Mouse (Mus musculus) embryonic facial prominence, embryonic 11.5 days (tissue): ENCODE results near the gene Sh3rf1. TPM values are rescaled to one million over a fixed set of nuclear protein-coding genes. Genes with fewer than 3 reads are reported as not detected.

ENCODE experiments used
- ATAC-seq: fragments of 200-750 bp; cut with Nextera tagmentation; replicated peaks from 2 replicates; pipeline ENCODE4 v1.8.0; 2017; ENCODE audit warnings: low read depth; ENCODE audit not compliant: insufficient number of reproducible peaks, low FRiP score, low TSS enrichment
- DNase-seq: peaks from one replicate; pipeline ENCODE4 v3.0.0-alpha.2; 2015; ENCODE audit warnings: low spot score
- H3K27ac ChIP-seq: fragments of 300-500 bp; sonication (generic); replicated peaks from 2 replicates; pipeline ENCODE4 v1.5.1; 2014; ENCODE audit warnings: mild to moderate bottlenecking, low read depth, low read length, control low read depth
- H3K27me3 ChIP-seq: fragments of 300-500 bp; sonication (generic); 2 replicates; pipeline ENCODE4 v1.6.1; 2014; ENCODE audit warnings: mild to moderate bottlenecking, low read length, moderate library complexity, mixed read lengths; ENCODE audit not compliant: control insufficient read depth, insufficient read depth
- H3K36me3 ChIP-seq: fragments of 300-500 bp; sonication (generic); replicated peaks from 2 replicates; pipeline ENCODE4 v1.6.1; 2014; ENCODE audit warnings: low read depth, mild to moderate bottlenecking, low read length, moderate library complexity, mixed read lengths; ENCODE audit not compliant: control insufficient read depth, insufficient read depth
- H3K4me1 ChIP-seq: fragments of 300-500 bp; sonication (generic); 2 replicates; pipeline ENCODE4 v1.6.1; 2014; ENCODE audit warnings: low read length, mixed read lengths; ENCODE audit not compliant: control insufficient read depth, insufficient read depth
- H3K4me2 ChIP-seq: fragments of 300-500 bp; sonication (generic); 2 replicates; pipeline ENCODE4 v1.6.1; 2014; ENCODE audit warnings: low read depth, mild to moderate bottlenecking, control low read depth, low read length, moderate library complexity
- H3K4me3 ChIP-seq: fragments of 300-500 bp; sonication (generic); 2 replicates; pipeline ENCODE4 v1.5.1; 2014; ENCODE audit warnings: low read depth, low read length, control low read depth
- H3K9ac ChIP-seq: fragments of 300-500 bp; sonication (generic); replicated peaks from 2 replicates; pipeline ENCODE4 v1.6.1; 2014; ENCODE audit warnings: mild to moderate bottlenecking, control low read depth, low read length
- H3K9me3 ChIP-seq: fragments of 300-500 bp; sonication (generic); replicated peaks from 2 replicates; pipeline ENCODE4 v1.6.1; 2016; ENCODE audit warnings: mild to moderate bottlenecking, low read length, inconsistent platforms, mixed read lengths; ENCODE audit not compliant: control insufficient read depth
- WGBS: fragments of 180-500 bp; shearing (Covaris S2); extraction: QIAGEN DNeasy Blood & Tissue Kit; methylation state at CpG from one replicate; pipeline ENCODE4 v1.1.7; 2014; 5-methylcytosine and 5-hydroxymethylcytosine counted together
- polyA plus RNA-seq: library from polyadenylated mRNA; unstranded; fragments of >200 nt; fragmentation: Nextera tagmentation; extraction: Ambion mirVana; gene quantifications from 2 replicates; pipeline ENCODE4 v1.2.1, GENCODE M21; 2014

Gene Sh3rf1
- polyA plus RNA-seq, 1 experiment from 2014 or later: 14.7 TPM

GRCm38 (mm10) chr8:61419521-61419920, 195.8 kb downstream of the Sh3rf1 start:
- no peaks in the 10 kb centered on the region for H3K36me3 ChIP-seq
- H3K9ac ChIP-seq: no peak overlapping the region
- no peak overlapping the region for H3K27ac ChIP-seq
- H3K4me1 ChIP-seq: no peaks in the 10 kb centered on the region; the same call in 1 of the 2 replicates
- 81% methylated on average over 3 of the region's 3 CpGs for WGBS
- H3K4me2 ChIP-seq: no peak overlapping the region
- ATAC-seq (no peak), DNase-seq (no peak)
- H3K27me3 ChIP-seq: no peaks in the 10 kb centered on the region
- no peak overlapping the region for H3K4me3 ChIP-seq
- H3K9me3 ChIP-seq: no peaks in the 10 kb centered on the region

- Histone ChIP-seq H3K27ac (no peak overlapping the region), H3K4me3 (no peak overlapping the region), H3K4me1 (no peaks in the 10 kb centered on the region; the same call in 1 of the 2 replicates), H3K9me3 (no peaks in the 10 kb centered on the region), H3K36me3 (no peaks in the 10 kb centered on the region), H3K4me2 (no peak overlapping the region), H3K9ac (no peak overlapping the region), H3K27me3 (no peaks in the 10 kb centered on the region)
- DNase-seq (no peak), ATAC-seq (no peak)
- 44% methylated on average over 6 of the region's 6 CpGs for WGBS
These were observed 196.5 kb downstream of the Sh3rf1 start for GRCm38 (mm10) chr8:61420166-61420565.

GRCm38 (mm10) chr8:61421606-61422005, 197.9 kb downstream of the Sh3rf1 start:
- 60% methylated on average over 11 of the region's 11 CpGs for WGBS
- Histone ChIP-seq H3K9ac (no peak overlapping the region), H3K27ac (no peak overlapping the region), H3K4me2 (no peak overlapping the region), H3K36me3 (no peaks in the 10 kb centered on the region), H3K4me3 (no peak overlapping the region), H3K9me3 (no peaks in the 10 kb centered on the region), H3K4me1 (no peaks in the 10 kb centered on the region; the same call in 1 of the 2 replicates), H3K27me3 (no peaks in the 10 kb centered on the region)
- DNase-seq (peak; percentile 40), ATAC-seq (no peak)

- no peak for ATAC-seq
- DNase-seq: no peak
- Histone ChIP-seq H3K9me3 (no peaks in the 10 kb centered on the region), H3K4me1 (no peaks in the 10 kb centered on the region; the same call in 1 of the 2 replicates), H3K9ac (no peak overlapping the region), H3K4me3 (no peak overlapping the region), H3K36me3 (no peaks in the 10 kb centered on the region), H3K4me2 (no peak overlapping the region), H3K27ac (no peak overlapping the region), H3K27me3 (no peaks in the 10 kb centered on the region)
These were observed 201.5 kb downstream of the Sh3rf1 start for GRCm38 (mm10) chr8:61425125-61425524.

GRCm38 (mm10) chr8:61426072-61426471, 202.4 kb downstream of the Sh3rf1 start:
- no peak for DNase-seq
- no peaks in the 10 kb centered on the region for H3K36me3 ChIP-seq
- no peak overlapping the region for H3K27ac ChIP-seq
- H3K9ac ChIP-seq: no peak overlapping the region
- no peaks in the 10 kb centered on the region for H3K9me3 ChIP-seq
- no peak overlapping the region for H3K4me2 ChIP-seq
- ATAC-seq: no peak
- no peaks in the 10 kb centered on the region; the same call in 1 of the 2 replicates for H3K4me1 ChIP-seq
- no peak overlapping the region for H3K4me3 ChIP-seq
- 92% methylated on average over 5 of the region's 5 CpGs for WGBS
- no peaks in the 10 kb centered on the region for H3K27me3 ChIP-seq

DNA sequence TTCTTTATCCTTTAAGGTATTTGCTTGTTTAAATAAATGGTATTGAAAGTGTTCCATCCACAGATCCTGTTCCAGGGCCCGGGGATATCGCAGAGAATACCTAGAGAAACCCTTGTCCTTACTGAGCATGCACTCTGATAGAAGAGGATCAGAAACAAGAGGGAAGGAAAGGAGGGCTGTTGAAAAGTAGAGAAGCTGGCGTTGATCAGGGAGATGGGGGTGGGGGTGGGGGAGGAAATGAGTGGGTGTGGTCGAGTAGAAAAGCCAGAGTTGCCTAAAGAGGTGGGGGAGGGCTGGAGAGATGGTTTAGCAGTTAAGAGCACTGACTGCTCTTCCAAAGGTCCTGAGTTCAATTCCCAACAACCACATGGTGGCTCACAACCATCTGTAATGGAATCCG, 203.0 kb downstream of the Sh3rf1 start:
- ATAC-seq (no peak), DNase-seq (no peak)
- no peaks in the 10 kb centered on the region; the same call in 1 of the 2 replicates for H3K4me1 ChIP-seq
- no peaks in the 10 kb centered on the region for H3K27me3 ChIP-seq
- no peaks in the 10 kb centered on the region for H3K36me3 ChIP-seq
- no peak overlapping the region for H3K4me2 ChIP-seq
- no peaks in the 10 kb centered on the region for H3K9me3 ChIP-seq
- H3K4me3 ChIP-seq: no peak overlapping the region
- H3K9ac ChIP-seq: no peak overlapping the region
- no peak overlapping the region for H3K27ac ChIP-seq
- 64% methylated on average over 5 of the region's 5 CpGs for WGBS

GRCm38 (mm10) chr8:61427916-61428681, 204.4 kb downstream of the Sh3rf1 start:
- no peak overlapping the region for H3K27ac ChIP-seq
- H3K36me3 ChIP-seq: no peaks in the 10 kb centered on the region
- no peaks in the 10 kb centered on the region for H3K27me3 ChIP-seq
- no peak for ATAC-seq
- H3K4me2 ChIP-seq: no peak overlapping the region
- no peaks in the 10 kb centered on the region for H3K4me1 ChIP-seq
- no peaks in the 10 kb centered on the region for H3K9me3 ChIP-seq
- 83% methylated on average over 8 of the region's 8 CpGs for WGBS
- H3K4me3 ChIP-seq: no peak overlapping the region
- DNase-seq: no peak
- no peak overlapping the region for H3K9ac ChIP-seq

- DNase-seq (no peak), ATAC-seq (no peak)
- 67% methylated on average over 4 of the region's 4 CpGs for WGBS
- no peaks in the 10 kb centered on the region for H3K9me3 ChIP-seq
- no peak overlapping the region for H3K4me2 ChIP-seq
- no peak overlapping the region for H3K9ac ChIP-seq
- no peaks in the 10 kb centered on the region for H3K27me3 ChIP-seq
- no peak overlapping the region for H3K27ac ChIP-seq
- no peaks in the 10 kb centered on the region for H3K4me1 ChIP-seq
- no peaks in the 10 kb centered on the region for H3K36me3 ChIP-seq
- H3K4me3 ChIP-seq: no peak overlapping the region
These were observed 205.3 kb downstream of the Sh3rf1 start for GRCm38 (mm10) chr8:61428821-61429482.
